In genomic region chrX:11621045-11621763, GRCm38 (mm10) we compare ENCODE assay signal across 7 mouse cellular contexts.
DNase-seq lines count a peak whose midpoint lies in the region.

No protein-coding gene starts in this region.

- peak; percentile 72 for DNase-seq in 3T3-L1 (ENCODE audit: low read depth, low spot score)
- peak; percentile 86 for DNase-seq in adipocyte (ENCODE audit: low spot score)
- peak; percentile 67 for DNase-seq in gastrocnemius, adult 18-20 months (ENCODE audit: low spot score)
- peak; percentile 30 for DNase-seq in kidney, adult 11 months
- peak; percentile 35 to 39 for DNase-seq in lung, adult 18-20 months
- peak; percentile 54 to 75 for DNase-seq in right cerebral cortex, postnatal 10 days (ENCODE audit: low spot score in 2 of 2)
- DNase-seq in thymus, postnatal 0 days (ENCODE audit: low spot score), result no peak
